Mouse (Mus musculus) heart, embryonic 11.5 days (tissue): ENCODE results near the gene Ctf1. TPM values are rescaled to one million over a fixed set of nuclear protein-coding genes. Genes with fewer than 3 reads are reported as not detected.
"Not testable (repeated sequence)": the region's sequence is repeated elsewhere in the genome, so short reads cannot be mapped to it uniquely, and the experiment has no call there.

Experiments
- ATAC-seq: fragments of 200-750 bp; cut with Nextera tagmentation; replicated peaks from 2 replicates; pipeline ENCODE4 v1.8.0; 2017; ENCODE audit warnings: moderate library complexity; ENCODE audit not compliant: insufficient number of reproducible peaks, low FRiP score, low TSS enrichment
- H3K27ac ChIP-seq: fragments of 300-500 bp; sonication (generic); 2 replicates; pipeline ENCODE4 v1.5.1; 2014; ENCODE audit warnings: mild to moderate bottlenecking, low read depth, low read length
- H3K27me3 ChIP-seq: fragments of 300-500 bp; sonication (generic); 2 replicates; pipeline ENCODE4 v1.6.1; 2014; ENCODE audit warnings: mild to moderate bottlenecking, low read length, mixed read lengths; ENCODE audit not compliant: control insufficient read depth, insufficient read depth
- H3K36me3 ChIP-seq: fragments of 300-500 bp; sonication (generic); 2 replicates; pipeline ENCODE4 v1.6.1; 2014; ENCODE audit warnings: mild to moderate bottlenecking, low read length, moderate library complexity, mixed read lengths; ENCODE audit not compliant: control insufficient read depth, insufficient read depth
- H3K4me1 ChIP-seq: fragments of 300-500 bp; sonication (generic); 2 replicates; pipeline ENCODE4 v1.6.1; 2014; ENCODE audit warnings: low read length; ENCODE audit not compliant: control insufficient read depth, insufficient read depth
- H3K4me2 ChIP-seq: fragments of 300-500 bp; sonication (generic); 2 replicates; pipeline ENCODE4 v1.6.1; 2014; ENCODE audit warnings: mild to moderate bottlenecking, moderate library complexity
- H3K4me3 ChIP-seq: fragments of 300-500 bp; sonication (generic); 2 replicates; pipeline ENCODE4 v1.5.1; 2014; ENCODE audit warnings: low read depth, low read length
- H3K9ac ChIP-seq: fragments of 300-500 bp; sonication (generic); 2 replicates; pipeline ENCODE4 v1.6.1; 2014; ENCODE audit warnings: mild to moderate bottlenecking, low read depth, low read length, moderate library complexity
- H3K9me3 ChIP-seq: fragments of 300-500 bp; sonication (generic); replicated peaks from 2 replicates; pipeline ENCODE4 v1.6.1; 2016; ENCODE audit warnings: low read length; ENCODE audit not compliant: control insufficient read depth
- WGBS: fragments of 180-500 bp; shearing (Covaris S2); extraction: QIAGEN DNeasy Blood & Tissue Kit; methylation state at CpG from one replicate; pipeline ENCODE4 v1.1.7; 2014; ENCODE audit not compliant: insufficient replicate concordance; 5-methylcytosine and 5-hydroxymethylcytosine counted together
- polyA plus RNA-seq: library from polyadenylated mRNA; unstranded; fragments of >200 nt; fragmentation: Nextera tagmentation; extraction: Ambion mirVana; gene quantifications from 2 replicates; pipeline ENCODE4 v1.2.1, GENCODE M21; 2014

The Ctf1 gene
- polyA plus RNA-seq, 1 experiment from 2014 or later, result 4.7 TPM

GRCm38 (mm10) chr7:127714816-127715215 is 2.3 kb downstream of the Ctf1 start:
- Histone ChIP-seq H3K9ac (no peak overlapping the region), H3K9me3 (no peaks in the 10 kb centered on the region), H3K36me3 (no peaks in the 10 kb centered on the region), H3K4me1 (peaks cover 14% of the 10 kb centered on the region), H3K4me3 (no peak overlapping the region), H3K4me2 (no peak overlapping the region), H3K27ac (no peak overlapping the region), H3K27me3 (no peaks in the 10 kb centered on the region; the same call in 1 of the 2 replicates)
- WGBS, result 72% methylated on average over 4 of the region's 4 CpGs
- ATAC-seq, result no peak

- ATAC-seq, result peak; percentile 66
- Histone ChIP-seq H3K27ac (no peak overlapping the region), H3K27me3 (no peaks in the 10 kb centered on the region; the same call in 1 of the 2 replicates), H3K4me2 (peak overlapping the region; percentile 71), H3K9me3 (no peaks in the 10 kb centered on the region), H3K36me3 (no peaks in the 10 kb centered on the region), H3K4me1 (peaks cover 13% of the 10 kb centered on the region), H3K9ac (peak overlapping the region; percentile 59), H3K4me3 (peak overlapping the region; percentile 28)
- WGBS, result under 1% methylated on average over 38 of the region's 41 CpGs
Measured at GRCm38 (mm10) chr7:127716992-127717391, 4.5 kb downstream of the Ctf1 start.

- Histone ChIP-seq H3K27me3 (no peaks in the 10 kb centered on the region; the same call in 1 of the 2 replicates), H3K4me2 (no peak overlapping the region), H3K9ac (no peak overlapping the region), H3K4me1 (peaks cover 4% of the 10 kb centered on the region; the same call in 1 of the 2 replicates), H3K36me3 (no peaks in the 10 kb centered on the region), H3K9me3 (no peaks in the 10 kb centered on the region), H3K4me3 (no peak overlapping the region), H3K27ac (no peak overlapping the region)
- no peak for ATAC-seq
- WGBS, result 83% methylated on average over 6 of the region's 6 CpGs
Measured at GRCm38 (mm10) chr7:127718339-127718738, 5.8 kb downstream of the Ctf1 start.

- 76% methylated on average over 6 of the region's 6 CpGs for WGBS
- H3K4me2 ChIP-seq, result no peak overlapping the region
- H3K27ac ChIP-seq, result no peak overlapping the region
- no peaks in the 10 kb centered on the region for H3K9me3 ChIP-seq
- no peaks in the 10 kb centered on the region for H3K36me3 ChIP-seq
- ATAC-seq, result no peak
- no peak overlapping the region for H3K4me3 ChIP-seq
- H3K4me1 ChIP-seq, result peaks cover 4% of the 10 kb centered on the region; the same call in 1 of the 2 replicates
- no peaks in the 10 kb centered on the region; the same call in 1 of the 2 replicates for H3K27me3 ChIP-seq
- H3K9ac ChIP-seq, result no peak overlapping the region
Measured at GRCm38 (mm10) chr7:127719258-127719657, 6.7 kb downstream of the Ctf1 start.

GRCm38 (mm10) chr7:127725490-127725889 is 13.0 kb downstream of the Ctf1 start:
- peaks cover 3% of the 10 kb centered on the region; the same call in 1 of the 2 replicates for H3K27me3 ChIP-seq
- H3K9me3 ChIP-seq, result no peaks in the 10 kb centered on the region
- no peak overlapping the region for H3K4me2 ChIP-seq
- H3K9ac ChIP-seq, result no peak overlapping the region
- no peak overlapping the region for H3K4me3 ChIP-seq
- no peaks in the 10 kb centered on the region for H3K4me1 ChIP-seq
- 44% methylated on average over 2 of the region's 2 CpGs for WGBS
- ATAC-seq, result no peak
- H3K27ac ChIP-seq, result no peak overlapping the region
- no peaks in the 10 kb centered on the region for H3K36me3 ChIP-seq

GRCm38 (mm10) chr7:127725924-127726323 is 13.4 kb downstream of the Ctf1 start:
- Histone ChIP-seq H3K9me3 (no peaks in the 10 kb centered on the region), H3K4me1 (no peaks in the 10 kb centered on the region), H3K9ac (no peak overlapping the region), H3K4me3 (no peak overlapping the region), H3K36me3 (no peaks in the 10 kb centered on the region), H3K27ac (no peak overlapping the region), H3K4me2 (no peak overlapping the region), H3K27me3 (peaks cover 3% of the 10 kb centered on the region; the same call in 1 of the 2 replicates)
- ATAC-seq, result no peak
- WGBS, result 59% methylated on average over 6 of the region's 6 CpGs

GRCm38 (mm10) chr7:127727898-127728297 is 15.4 kb downstream of the Ctf1 start:
- Histone ChIP-seq H3K36me3 (no peaks in the 10 kb centered on the region), H3K4me2 (no peak overlapping the region), H3K9ac (no peak overlapping the region), H3K27ac (no peak overlapping the region), H3K4me3 (no peak overlapping the region), H3K9me3 (no peaks in the 10 kb centered on the region), H3K27me3 (peaks cover 3% of the 10 kb centered on the region; the same call in 1 of the 2 replicates), H3K4me1 (no peaks in the 10 kb centered on the region)
- no peak for ATAC-seq
- WGBS, result 75% methylated on average over 7 of the region's 7 CpGs

- Histone ChIP-seq H3K36me3 (no peaks in the 10 kb centered on the region), H3K9me3 (no peaks in the 10 kb centered on the region), H3K27me3 (peaks cover 3% of the 10 kb centered on the region; the same call in 1 of the 2 replicates), H3K4me3 (no peak overlapping the region), H3K4me2 (no peak overlapping the region), H3K27ac (no peak overlapping the region), H3K4me1 (no peaks in the 10 kb centered on the region), H3K9ac (no peak overlapping the region)
- no peak for ATAC-seq
- 62% methylated on average over 4 of the region's 4 CpGs for WGBS
Measured at GRCm38 (mm10) chr7:127730170-127730569, 17.6 kb downstream of the Ctf1 start.

GRCm38 (mm10) chr7:127732066-127732465 is 19.5 kb downstream of the Ctf1 start, which contains the start of gene Ctf2:
TSS of gene Ctf2 (minus strand) at chr7:127732166.
- not testable (repeated sequence) for H3K9ac ChIP-seq, H3K27ac ChIP-seq, ATAC-seq, H3K4me1 ChIP-seq, H3K4me2 ChIP-seq, H3K27me3 ChIP-seq, H3K9me3 ChIP-seq, H3K36me3 ChIP-seq, H3K4me3 ChIP-seq
- WGBS, result no CpG with 5 or more reads among the region's 5 CpGs
